Mouse (Mus musculus) olfactory bulb, adult 2 months (tissue): ENCODE measurements around the gene Stk10.

ENCODE experiments used
- CTCF ChIP-seq: fragments of 200-500 bp; IDR thresholded peaks from 2 replicates; pipeline ENCODE4 v1.5.1; 2012; ENCODE audit warnings: low read depth, mild to moderate bottlenecking, low read length, moderate library complexity; ENCODE audit not compliant: insufficient read depth
- POLR2A ChIP-seq: fragments of 200-500 bp; IDR thresholded peaks from 2 replicates; pipeline ENCODE4 v1.6.1; 2012; ENCODE audit warnings: mild to moderate bottlenecking, low read depth, low read length, moderate library complexity; ENCODE audit not compliant: insufficient read depth

DNA sequence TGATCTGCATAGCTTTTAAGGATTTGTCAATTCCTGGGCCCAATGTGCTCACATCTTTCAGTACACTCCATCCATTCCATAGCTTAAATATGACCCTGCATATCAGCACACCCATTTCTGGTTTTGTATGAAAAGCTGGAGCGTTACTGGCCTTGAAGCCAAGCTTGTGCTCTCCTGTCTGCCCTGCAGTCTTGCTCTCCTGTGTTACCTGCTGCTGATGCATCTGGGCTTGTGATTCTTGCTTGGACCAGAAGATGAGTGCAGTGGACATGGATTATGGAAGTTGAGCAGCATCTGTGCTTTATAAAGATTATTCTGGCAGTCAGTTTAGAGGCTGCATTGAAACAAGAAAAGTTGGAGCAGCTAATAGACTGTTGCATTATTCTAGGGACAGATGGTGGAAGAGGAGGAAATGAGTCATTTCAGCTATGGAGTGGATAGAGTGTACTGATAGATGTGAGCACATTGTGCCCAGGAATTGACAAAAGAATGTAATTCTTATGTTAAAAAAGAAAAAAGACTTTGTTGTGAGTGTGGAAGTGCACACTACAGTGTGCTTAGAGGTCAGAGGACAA, 129.1 kb downstream of the Stk10 start:
- TF ChIP-seq CTCF = no peak
- TF ChIP-seq POLR2A = no peak
